Mouse (Mus musculus) intestine, postnatal 0 days (tissue): ENCODE data around the gene Tcp10b. TPM values are rescaled to one million over a fixed set of nuclear protein-coding genes. Genes with fewer than 3 reads are reported as not detected.
"Not testable (repeated sequence)": the region's sequence is repeated elsewhere in the genome, so short reads cannot be mapped to it uniquely, and the experiment has no call there.

Experiments
- ATAC-seq: fragments of 200-750 bp; cut with Nextera tagmentation; 2 replicates; pipeline ENCODE4 v1.8.0; 2017; ENCODE audit warnings: mild to moderate bottlenecking, moderate TSS enrichment, moderate library complexity
- H3K27ac ChIP-seq: fragments of 300-500 bp; sonication (generic); 2 replicates; pipeline ENCODE4 v1.5.1; 2014; ENCODE audit warnings: mild to moderate bottlenecking, low read depth, low read length, moderate library complexity
- H3K27me3 ChIP-seq: fragments of 300-500 bp; sonication (generic); replicated peaks from 2 replicates; pipeline ENCODE4 v1.6.1; 2014; ENCODE audit warnings: low read length, mixed read lengths; ENCODE audit not compliant: control insufficient read depth, insufficient read depth
- H3K36me3 ChIP-seq: fragments of 300-500 bp; sonication (generic); 2 replicates; pipeline ENCODE4 v1.6.1; 2014; ENCODE audit warnings: mild to moderate bottlenecking, moderate library complexity; ENCODE audit not compliant: control insufficient read depth, insufficient read depth
- H3K4me1 ChIP-seq: fragments of 300-500 bp; sonication (generic); replicated peaks from 2 replicates; pipeline ENCODE4 v1.6.1; 2014; ENCODE audit warnings: antibody characterized with exemption, low read length, mixed read lengths; ENCODE audit not compliant: control insufficient read depth, insufficient read depth
- H3K4me2 ChIP-seq: fragments of 300-500 bp; sonication (generic); replicated peaks from 2 replicates; pipeline ENCODE4 v1.6.1; 2014; ENCODE audit warnings: low read depth, mild to moderate bottlenecking, moderate library complexity
- H3K4me3 ChIP-seq: fragments of 300-500 bp; sonication (generic); 2 replicates; pipeline ENCODE4 v1.5.1; 2014; ENCODE audit warnings: low read depth, low read length
- H3K9ac ChIP-seq: fragments of 300-500 bp; sonication (generic); 2 replicates; pipeline ENCODE4 v1.6.1; 2014; ENCODE audit warnings: mild to moderate bottlenecking, low read depth, low read length
- H3K9me3 ChIP-seq: fragments of 300-500 bp; sonication (generic); 2 replicates; pipeline ENCODE4 v1.6.1; 2016; ENCODE audit warnings: mixed run types; ENCODE audit not compliant: control insufficient read depth
- CTCF ChIP-seq: sonication (generic); IDR thresholded peaks from 2 replicates; pipeline ENCODE4 v1.5.1; 2016; ENCODE audit warnings: low read depth, mild to moderate bottlenecking, control low read depth, antibody characterized with exemption, moderate library complexity
- WGBS: fragments of 180-500 bp; shearing (Covaris S2); extraction: QIAGEN DNeasy Blood & Tissue Kit; methylation state at CpG from one replicate; pipeline ENCODE4 v1.1.7; 2014; 5-methylcytosine and 5-hydroxymethylcytosine counted together
- polyA plus RNA-seq: library from polyadenylated mRNA; unstranded; fragments of >200 nt; fragmentation: Nextera tagmentation; extraction: Ambion mirVana; gene quantifications from 2 replicates; pipeline ENCODE4 v1.2.1, GENCODE M21; 2015

The Tcp10b gene
- polyA plus RNA-seq = 0.07 and 0.10 TPM in 2 replicates

- not testable (repeated sequence) for H3K36me3 ChIP-seq, H3K27ac ChIP-seq, H3K9ac ChIP-seq, H3K27me3 ChIP-seq, H3K4me1 ChIP-seq, H3K9me3 ChIP-seq, ATAC-seq, H3K4me3 ChIP-seq, H3K4me2 ChIP-seq
- WGBS = 92% methylated on average over 4 of the region's 4 CpGs
These were observed at the start of gene Tcp10b for GRCm38 (mm10) chr17:13060804-13061203. Tcp10b (plus strand) TSS chr17:13061104.

- H3K9me3 ChIP-seq = no peaks in the 10 kb centered on the region
These were observed 47.6 kb upstream of the Tcp10b start for GRCm38 (mm10) chr17:13013316-13013715.

GRCm38 (mm10) chr17:13036627-13037192, 24.2 kb upstream of the Tcp10b start:
- H3K36me3 ChIP-seq, H3K27me3 ChIP-seq, H3K9ac ChIP-seq, H3K9me3 ChIP-seq, H3K27ac ChIP-seq, H3K4me3 ChIP-seq, H3K4me2 ChIP-seq, ATAC-seq, H3K4me1 ChIP-seq: not testable (repeated sequence)
- 91% methylated on average over 4 of the region's 12 CpGs for WGBS

More at GRCm38 (mm10) chr17:13013316-13013715, 47.6 kb upstream of the Tcp10b start:
- 0 out of 2 replicates have a peak, but pooled peaks cover 5% of the 10 kb centered on the region for H3K4me1 ChIP-seq
- no peak for ATAC-seq
- H3K4me2 ChIP-seq = no peak overlapping the region
- H3K27me3 ChIP-seq = no peaks in the 10 kb centered on the region
- WGBS = 51% methylated on average over 3 of the region's 3 CpGs
- no peak for TF ChIP-seq CTCF
- H3K9ac ChIP-seq = no peak overlapping the region
- H3K4me3 ChIP-seq = no peak overlapping the region
- H3K27ac ChIP-seq = no peak overlapping the region
- H3K36me3 ChIP-seq = peaks cover 35% of the 10 kb centered on the region

GRCm38 (mm10) chr17:13043846-13044673, 16.8 kb upstream of the Tcp10b start:
- not testable (repeated sequence) for H3K4me2 ChIP-seq, H3K27me3 ChIP-seq, H3K9ac ChIP-seq, H3K4me3 ChIP-seq, H3K36me3 ChIP-seq, H3K4me1 ChIP-seq, H3K27ac ChIP-seq, H3K9me3 ChIP-seq
- WGBS = 4% methylated on average over 3 of the region's 4 CpGs
- TF ChIP-seq CTCF = peak; percentile 73
- peak; percentile 39; the same call in 1 of the 2 replicates for ATAC-seq

- ATAC-seq, H3K9me3 ChIP-seq, H3K4me3 ChIP-seq, H3K4me1 ChIP-seq, H3K9ac ChIP-seq, H3K36me3 ChIP-seq, H3K27ac ChIP-seq, H3K27me3 ChIP-seq, H3K4me2 ChIP-seq: not testable (repeated sequence)
- 83% methylated on average over 1 of the region's 8 CpGs for WGBS
These were observed 8.6 kb upstream of the Tcp10b start, which contains the start of gene Gpr31b for GRCm38 (mm10) chr17:13052124-13052813. Gpr31b (minus strand) TSS chr17:13052296.

GRCm38 (mm10) chr17:13062882-13063281, 2.0 kb downstream of the Tcp10b start:
- not testable (repeated sequence) for H3K36me3 ChIP-seq, H3K4me2 ChIP-seq, H3K9ac ChIP-seq, ATAC-seq, H3K27me3 ChIP-seq, H3K4me3 ChIP-seq, H3K4me1 ChIP-seq, H3K9me3 ChIP-seq, H3K27ac ChIP-seq
- 67% methylated on average over 4 of the region's 7 CpGs for WGBS

GRCm38 (mm10) chr17:13067864-13068385, 7.0 kb downstream of the Tcp10b start:
- not testable (repeated sequence) for H3K36me3 ChIP-seq, H3K4me3 ChIP-seq, ATAC-seq, H3K4me2 ChIP-seq, H3K9me3 ChIP-seq, H3K27me3 ChIP-seq, H3K9ac ChIP-seq, H3K27ac ChIP-seq, H3K4me1 ChIP-seq
- 100% methylated on average over 1 of the region's 4 CpGs for WGBS

- H3K4me3 ChIP-seq, H3K27ac ChIP-seq, H3K36me3 ChIP-seq, H3K9ac ChIP-seq, ATAC-seq, H3K4me1 ChIP-seq, H3K27me3 ChIP-seq, H3K9me3 ChIP-seq, H3K4me2 ChIP-seq: not testable (repeated sequence)
- 55% methylated on average over 3 of the region's 5 CpGs for whole genome bisulfite sequencing
These were observed 8.3 kb downstream of the Tcp10b start for GRCm38 (mm10) chr17:13069227-13069626.
